Mouse (Mus musculus) brain, embryonic 14.5 days (tissue): Measurements from ENCODE around the gene Samd1. TPM values are rescaled to one million over a fixed set of nuclear protein-coding genes. Genes with fewer than 3 reads are reported as not detected.
"Not testable (repeated sequence)": the region's sequence is repeated elsewhere in the genome, so short reads cannot be mapped to it uniquely, and the experiment has no call there.

ENCODE experiments used
- DNase-seq: peaks from one replicate; pipeline ENCODE4 v3.0.0-alpha.2; 2011; ENCODE audit warnings: low read depth
- CTCF ChIP-seq: fragments of 200-500 bp; IDR thresholded peaks from 2 replicates; pipeline ENCODE4 v1.5.1; 2012; ENCODE audit warnings: inconsistent platforms, mild to moderate bottlenecking, moderate library complexity, borderline replicate concordance; ENCODE audit not compliant: insufficient read depth, insufficient read length; ENCODE audit errors: extremely low read depth
- POLR2A ChIP-seq: fragments of 200-500 bp; IDR thresholded peaks from 2 replicates; pipeline ENCODE4 v1.6.1; 2012; ENCODE audit warnings: mild to moderate bottlenecking, inconsistent platforms, borderline replicate concordance; ENCODE audit not compliant: poor library complexity, insufficient read depth, insufficient read length, severe bottlenecking; ENCODE audit errors: extremely low read depth
- polyA plus RNA-seq: library from polyadenylated mRNA; depleted of rRNA; stranded (reverse); fragments of >200 nt; gene quantifications from 2 replicates; pipeline ENCODE4 v1.2.3, GENCODE M21; 2012

Samd1 gene
- polyA plus RNA-seq, 1 experiment: 87.5 TPM

- TF ChIP-seq POLR2A (no peak), CTCF (no peak)
- DNase-seq: no peak
These were observed 23.0 kb upstream of the Samd1 start for GRCm38 (mm10) chr8:83974521-83974920.

- no peak for DNase-seq
- no peak for TF ChIP-seq POLR2A
These were observed 21.3 kb upstream of the Samd1 start for GRCm38 (mm10) chr8:83976101-83976630.

GRCm38 (mm10) chr8:83976779-83977350 lies 20.6 kb upstream of the Samd1 start:
- no peak for TF ChIP-seq CTCF
- no peak for TF ChIP-seq POLR2A
- no peak for DNase-seq

- TF ChIP-seq CTCF (no peak), POLR2A (no peak)
- no peak for DNase-seq
These were observed 19.8 kb upstream of the Samd1 start for GRCm38 (mm10) chr8:83977646-83978045.

- DNase-seq: no peak
- TF ChIP-seq CTCF: no peak
- TF ChIP-seq POLR2A: no peak
These were observed 19.3 kb upstream of the Samd1 start for GRCm38 (mm10) chr8:83978200-83978599.

GRCm38 (mm10) chr8:83980250-83980649 lies 17.2 kb upstream of the Samd1 start:
- TF ChIP-seq CTCF: no peak
- TF ChIP-seq POLR2A: no peak
- no peak for DNase-seq

- no peak for TF ChIP-seq POLR2A
- no peak for TF ChIP-seq CTCF
- DNase-seq: no peak
These were observed 16.6 kb upstream of the Samd1 start for GRCm38 (mm10) chr8:83980845-83981244.

- TF ChIP-seq POLR2A: no peak
- no peak for TF ChIP-seq CTCF
- no peak for DNase-seq
These were observed 15.9 kb upstream of the Samd1 start for GRCm38 (mm10) chr8:83981533-83981932.

- no peak for TF ChIP-seq CTCF
- TF ChIP-seq POLR2A: no peak
- DNase-seq: no peak
These were observed 15.0 kb upstream of the Samd1 start for GRCm38 (mm10) chr8:83982449-83982848.

- not testable (repeated sequence) for DNase-seq
These were observed 14.2 kb upstream of the Samd1 start for GRCm38 (mm10) chr8:83983222-83983621.

- no peak for DNase-seq
- TF ChIP-seq POLR2A: no peak
- TF ChIP-seq CTCF: no peak
These were observed 8.2 kb upstream of the Samd1 start for GRCm38 (mm10) chr8:83989243-83989642.

- no peak for TF ChIP-seq CTCF
- TF ChIP-seq POLR2A: no peak
- DNase-seq: no peak
These were observed 7.3 kb upstream of the Samd1 start for GRCm38 (mm10) chr8:83990170-83990569.
